Mouse (Mus musculus) midbrain, postnatal 0 days (tissue): ENCODE results near the gene H2-Oa. TPM values are rescaled to one million over a fixed set of nuclear protein-coding genes. Genes with fewer than 3 reads are reported as not detected.

ENCODE experiments used
- ATAC-seq: fragments of 200-750 bp; cut with Nextera tagmentation; 2 replicates; pipeline ENCODE4 v1.8.0; 2017; ENCODE audit warnings: moderate number of reproducible peaks, mild to moderate bottlenecking, moderate TSS enrichment, moderate library complexity; ENCODE audit not compliant: low FRiP score
- DNase-seq: peaks from one replicate; pipeline ENCODE4 v3.0.0-alpha.2; 2015; ENCODE audit warnings: low spot score
- H3K27ac ChIP-seq: fragments of 300-500 bp; sonication (generic); 2 replicates; pipeline ENCODE4 v1.5.1; 2014; ENCODE audit warnings: low read depth, mild to moderate bottlenecking, low read length, mixed read lengths
- H3K27me3 ChIP-seq: fragments of 300-500 bp; sonication (generic); 2 replicates; pipeline ENCODE4 v1.6.1; 2014; ENCODE audit warnings: low read length, control low read depth, mixed read lengths; ENCODE audit not compliant: insufficient read depth
- H3K36me3 ChIP-seq: fragments of 300-500 bp; sonication (generic); 2 replicates; pipeline ENCODE4 v1.6.1; 2014; ENCODE audit warnings: low read length, control low read depth, mixed read lengths; ENCODE audit not compliant: insufficient read depth
- H3K4me1 ChIP-seq: fragments of 300-500 bp; sonication (generic); 2 replicates; pipeline ENCODE4 v1.6.1; 2014; ENCODE audit warnings: mild to moderate bottlenecking, control low read depth, antibody characterized with exemption, low read length, mixed read lengths; ENCODE audit not compliant: insufficient read depth
- H3K4me2 ChIP-seq: fragments of 300-500 bp; sonication (generic); 2 replicates; pipeline ENCODE4 v1.6.1; 2014; ENCODE audit warnings: low read depth, mild to moderate bottlenecking, low read length, mixed read lengths; ENCODE audit not compliant: poor library complexity, severe bottlenecking
- H3K4me3 ChIP-seq: fragments of 300-500 bp; sonication (generic); 2 replicates; pipeline ENCODE4 v1.5.1; 2014; ENCODE audit warnings: low read depth, mild to moderate bottlenecking, low read length, moderate library complexity
- H3K9ac ChIP-seq: fragments of 300-500 bp; sonication (generic); replicated peaks from 2 replicates; pipeline ENCODE4 v1.6.1; 2014; ENCODE audit warnings: mild to moderate bottlenecking, low read length, moderate library complexity, mixed read lengths; ENCODE audit not compliant: poor library complexity, severe bottlenecking
- H3K9me3 ChIP-seq: fragments of 300-500 bp; sonication (generic); 2 replicates; pipeline ENCODE4 v1.6.1; 2016; ENCODE audit warnings: low read length, control low read depth
- CTCF ChIP-seq: IDR thresholded peaks from 2 replicates; pipeline ENCODE4 v1.5.1; 2016; ENCODE audit warnings: antibody characterized with exemption, mild to moderate bottlenecking
- WGBS: fragments of 180-500 bp; shearing (Covaris S2); extraction: QIAGEN DNeasy Blood & Tissue Kit; methylation state at CpG from one replicate; pipeline ENCODE4 v1.1.7; 2014; 5-methylcytosine and 5-hydroxymethylcytosine counted together
- polyA plus RNA-seq: library from polyadenylated mRNA; unstranded; fragments of >200 nt; fragmentation: Nextera tagmentation; extraction: Ambion mirVana; gene quantifications from 2 replicates; pipeline ENCODE4 v1.2.1, GENCODE M21; 2015
- total RNA-seq: library from RNA; depleted of rRNA; stranded (reverse); fragments of >200 nt; gene quantifications from 2 replicates; pipeline ENCODE4 v1.2.3, GENCODE M21; 2014

The H2-Oa gene
- total and polyA plus RNA-seq, 2 experiments from 2014 or later, result 0.23 TPM; not detected in 1

- Histone ChIP-seq H3K9me3 (no peaks in the 10 kb centered on the region), H3K36me3 (no peaks in the 10 kb centered on the region), H3K4me1 (no peaks in the 10 kb centered on the region; the same call in 1 of the 2 replicates), H3K4me3 (no peak overlapping the region), H3K27ac (no peak overlapping the region), H3K27me3 (no peaks in the 10 kb centered on the region), H3K9ac (no peak overlapping the region), H3K4me2 (no peak overlapping the region)
- TF ChIP-seq CTCF, result peak; percentile 76
- 46% methylated on average over 7 of the region's 7 CpGs for WGBS
- ATAC-seq (no peak), DNase-seq (peak; percentile 70)
Observed at GRCm38 (mm10) chr17:34075271-34075670, 16.9 kb upstream of the H2-Oa start.

GRCm38 (mm10) chr17:34077549-34077948, 14.6 kb upstream of the H2-Oa start:
- Histone ChIP-seq H3K9me3 (no peaks in the 10 kb centered on the region), H3K4me1 (no peaks in the 10 kb centered on the region; the same call in 1 of the 2 replicates), H3K4me2 (no peak overlapping the region), H3K27me3 (no peaks in the 10 kb centered on the region), H3K36me3 (no peaks in the 10 kb centered on the region), H3K4me3 (no peak overlapping the region), H3K9ac (no peak overlapping the region), H3K27ac (no peak overlapping the region)
- ATAC-seq (no peak), DNase-seq (peak; percentile 89)
- WGBS, result under 1% methylated on average over 9 of the region's 9 CpGs
- peak; percentile 86 for TF ChIP-seq CTCF

- H3K36me3 ChIP-seq, result no peaks in the 10 kb centered on the region
- 60% methylated on average over 4 of the region's 4 CpGs for WGBS
- H3K9ac ChIP-seq, result no peak overlapping the region
- H3K27ac ChIP-seq, result no peak overlapping the region
- H3K9me3 ChIP-seq, result no peaks in the 10 kb centered on the region
- H3K4me2 ChIP-seq, result no peak overlapping the region
- H3K4me3 ChIP-seq, result no peak overlapping the region
- no peak for DNase-seq
- H3K4me1 ChIP-seq, result no peaks in the 10 kb centered on the region; the same call in 1 of the 2 replicates
- no peaks in the 10 kb centered on the region for H3K27me3 ChIP-seq
- no peak for TF ChIP-seq CTCF
- ATAC-seq, result no peak
Observed at GRCm38 (mm10) chr17:34078148-34078547, 14.0 kb upstream of the H2-Oa start.

GRCm38 (mm10) chr17:34079002-34079401, 13.1 kb upstream of the H2-Oa start:
- Histone ChIP-seq H3K4me3 (no peak overlapping the region), H3K4me1 (no peaks in the 10 kb centered on the region; the same call in 1 of the 2 replicates), H3K27me3 (no peaks in the 10 kb centered on the region), H3K9ac (no peak overlapping the region), H3K36me3 (no peaks in the 10 kb centered on the region), H3K9me3 (no peaks in the 10 kb centered on the region), H3K27ac (no peak overlapping the region), H3K4me2 (no peak overlapping the region)
- no peak for DNase-seq
- WGBS, result 94% methylated on average over 11 of the region's 11 CpGs
- no peak for TF ChIP-seq CTCF
- ATAC-seq, result no peak

- no peaks in the 10 kb centered on the region for H3K27me3 ChIP-seq
- H3K4me2 ChIP-seq, result 0 out of 2 replicates have a peak overlapping the region, but pooled peaks have one; percentile 7
- TF ChIP-seq CTCF, result no peak
- WGBS, result 11% methylated on average over 5 of the region's 5 CpGs
- no peaks in the 10 kb centered on the region; the same call in 1 of the 2 replicates for H3K4me1 ChIP-seq
- no peaks in the 10 kb centered on the region for H3K9me3 ChIP-seq
- no peak overlapping the region for H3K4me3 ChIP-seq
- H3K9ac ChIP-seq, result no peak overlapping the region
- peak; percentile 89 for ATAC-seq
- H3K36me3 ChIP-seq, result no peaks in the 10 kb centered on the region
- DNase-seq, result peak; percentile 86
- H3K27ac ChIP-seq, result no peak overlapping the region
Observed at GRCm38 (mm10) chr17:34079621-34080020, 12.5 kb upstream of the H2-Oa start.

GRCm38 (mm10) chr17:34083104-34083503, 9.0 kb upstream of the H2-Oa start:
- ATAC-seq, result no peak
- no peak overlapping the region for H3K4me3 ChIP-seq
- WGBS, result 3% methylated on average over 8 of the region's 8 CpGs
- H3K9ac ChIP-seq, result no peak overlapping the region
- no peaks in the 10 kb centered on the region for H3K9me3 ChIP-seq
- no peak for TF ChIP-seq CTCF
- no peak overlapping the region for H3K27ac ChIP-seq
- no peak for DNase-seq
- no peaks in the 10 kb centered on the region for H3K4me1 ChIP-seq
- no peaks in the 10 kb centered on the region for H3K36me3 ChIP-seq
- no peaks in the 10 kb centered on the region for H3K27me3 ChIP-seq
- H3K4me2 ChIP-seq, result no peak overlapping the region
